Mouse (Mus musculus) CD4-positive helper T cell, adult 2 months (primary cell): ENCODE data around the gene Slc2a9.

ENCODE experiments used
- DNase-seq: peaks from one replicate; pipeline ENCODE4 v3.0.0-alpha.2; 2012; ENCODE audit warnings: low read depth, missing footprints, low spot score

Slc2a9 gene

DNA sequence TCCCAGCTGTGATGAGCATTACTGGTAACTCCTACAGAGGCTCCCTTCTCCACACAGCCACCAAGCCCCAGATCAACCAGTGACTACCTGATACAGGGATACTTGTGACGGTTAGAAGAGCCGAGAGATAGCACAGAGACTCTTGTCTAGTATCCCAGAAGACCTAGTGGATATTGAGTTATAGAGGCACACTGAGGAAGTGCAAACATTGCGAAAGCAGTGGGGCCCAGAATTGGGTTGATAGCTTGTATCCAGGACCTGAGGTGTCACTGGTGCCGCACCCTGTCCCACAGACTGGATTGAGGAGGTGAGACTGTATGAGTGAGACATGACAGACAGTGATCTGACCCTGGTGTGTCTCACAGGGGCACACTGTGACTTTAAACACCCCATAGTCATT, at the start of gene Slc2a9:
Gene Slc2a9, minus strand, starts transcription at position 152 of the 400 bp plus-strand sequence.
- DNase-seq, result no peak

- DNase-seq, result no peak
These were observed 49.7 kb upstream of the Slc2a9 start for GRCm38 (mm10) chr5:38552615-38553014.

DNA sequence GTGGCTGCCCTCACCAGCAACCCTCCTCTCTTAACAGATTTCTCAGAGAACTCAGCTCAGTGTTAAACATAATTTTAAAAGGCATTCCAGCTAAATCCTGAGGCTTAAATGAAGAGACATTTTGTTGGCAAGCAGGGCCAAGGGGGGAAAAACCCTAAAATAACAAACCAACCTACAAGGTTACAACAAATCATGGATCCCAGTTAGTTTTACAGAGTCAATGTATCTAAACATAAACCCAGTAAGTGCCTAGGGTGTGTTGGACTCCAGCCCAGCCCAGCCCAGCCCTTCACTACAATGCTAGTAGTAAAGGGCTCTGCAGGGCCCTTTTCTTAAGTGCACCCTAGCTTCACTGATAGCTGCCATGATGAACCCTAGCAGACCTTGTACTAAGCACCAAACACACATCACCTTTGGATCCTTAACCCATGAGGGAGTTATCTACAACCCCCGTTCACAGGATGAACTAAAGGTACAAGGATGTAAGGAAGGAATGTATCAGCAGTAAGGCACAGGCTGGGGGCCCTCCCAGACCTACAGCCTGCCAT, 47.4 kb upstream of the Slc2a9 start:
- no peak for DNase-seq

DNA sequence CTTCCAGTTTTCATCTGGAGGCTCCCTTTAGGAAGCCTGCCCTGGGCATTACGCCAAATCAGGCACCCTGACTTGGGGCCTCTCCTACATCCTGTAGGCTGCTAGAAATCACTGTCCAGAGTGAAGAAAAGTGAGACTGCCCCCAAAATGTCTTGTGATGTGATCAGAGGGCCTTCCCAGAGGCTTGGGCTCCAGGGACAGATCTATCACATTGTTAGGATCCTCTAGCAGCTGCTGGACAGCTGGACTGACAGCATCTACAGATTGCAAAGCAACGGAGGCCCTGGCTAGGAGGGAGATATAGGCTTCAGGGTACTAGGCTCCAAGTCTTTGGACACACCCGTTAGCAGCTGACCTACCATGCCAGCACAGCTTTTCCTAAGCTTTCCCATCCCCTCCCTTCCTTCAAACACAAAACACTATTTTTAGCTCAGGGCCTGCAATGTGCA, 46.5 kb upstream of the Slc2a9 start:
- no peak for DNase-seq

- no peak for DNase-seq
These were observed 44.4 kb upstream of the Slc2a9 start for GRCm38 (mm10) chr5:38547375-38547774.

- DNase-seq, result no peak
These were observed 41.8 kb upstream of the Slc2a9 start for GRCm38 (mm10) chr5:38544423-38545415.

GRCm38 (mm10) chr5:38543496-38544217, 40.7 kb upstream of the Slc2a9 start:
- DNase-seq, result no peak

DNA sequence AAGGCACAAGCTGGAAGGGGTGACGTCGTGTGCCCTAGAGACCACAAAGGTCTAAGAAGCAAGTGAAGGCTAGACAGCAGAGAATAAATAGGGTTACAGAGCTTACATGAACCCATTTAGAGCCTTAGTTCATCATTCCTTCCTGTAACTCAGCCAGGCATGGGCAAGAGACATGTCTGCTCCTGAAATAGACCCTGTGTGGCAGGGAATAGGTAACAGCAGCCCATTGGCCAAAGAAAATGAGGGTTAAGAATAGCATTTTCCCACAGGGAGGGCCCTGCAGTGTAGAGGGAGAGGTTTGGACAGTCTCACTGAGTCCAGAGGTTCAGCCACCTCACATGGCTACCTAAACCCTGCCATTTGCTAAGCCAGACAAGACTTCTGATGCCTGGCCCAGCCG, 38.8 kb upstream of the Slc2a9 start:
- no peak for DNase-seq

DNA sequence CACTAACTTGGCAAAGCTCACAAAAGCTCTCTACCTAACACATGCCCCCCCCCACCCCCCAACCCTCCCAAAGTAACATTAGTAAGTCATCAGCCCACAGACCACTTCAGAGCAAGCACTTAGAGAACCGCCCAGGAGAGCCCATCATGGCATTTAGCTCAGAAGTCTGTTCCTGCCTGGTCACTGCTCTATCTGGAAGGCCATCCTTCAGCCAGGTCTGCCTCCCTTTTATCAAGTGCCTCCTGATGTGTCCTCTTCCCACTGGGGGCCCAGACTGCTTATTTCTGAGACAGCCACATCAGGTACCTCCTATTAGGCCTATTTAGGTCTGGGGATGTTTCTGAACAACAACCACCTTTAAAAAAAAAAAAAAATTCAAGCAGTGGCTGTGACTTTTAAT, 38.0 kb upstream of the Slc2a9 start:
- no peak for DNase-seq

DNA sequence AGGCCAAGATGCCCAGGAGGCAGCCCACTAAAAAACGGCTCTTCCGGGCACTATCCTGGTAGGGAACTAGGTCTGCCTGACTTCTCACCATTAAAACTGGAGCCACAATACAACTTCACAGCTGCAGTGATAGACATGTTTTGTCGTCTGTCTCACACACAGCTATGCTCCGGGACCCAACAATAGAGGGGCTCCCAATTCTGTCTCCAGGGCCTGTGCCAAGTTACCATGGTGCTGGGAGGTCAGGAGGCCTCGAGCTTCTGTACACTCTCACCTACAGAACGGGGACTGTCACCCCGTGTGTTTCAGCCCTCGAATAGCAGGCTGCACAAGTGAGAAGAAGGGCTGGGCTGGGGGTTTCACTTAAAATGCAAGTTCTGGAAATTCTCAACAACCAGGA, 35.6 kb upstream of the Slc2a9 start:
- no peak for DNase-seq

- no peak for DNase-seq
These were observed 34.9 kb upstream of the Slc2a9 start for GRCm38 (mm10) chr5:38537845-38538244.

DNA sequence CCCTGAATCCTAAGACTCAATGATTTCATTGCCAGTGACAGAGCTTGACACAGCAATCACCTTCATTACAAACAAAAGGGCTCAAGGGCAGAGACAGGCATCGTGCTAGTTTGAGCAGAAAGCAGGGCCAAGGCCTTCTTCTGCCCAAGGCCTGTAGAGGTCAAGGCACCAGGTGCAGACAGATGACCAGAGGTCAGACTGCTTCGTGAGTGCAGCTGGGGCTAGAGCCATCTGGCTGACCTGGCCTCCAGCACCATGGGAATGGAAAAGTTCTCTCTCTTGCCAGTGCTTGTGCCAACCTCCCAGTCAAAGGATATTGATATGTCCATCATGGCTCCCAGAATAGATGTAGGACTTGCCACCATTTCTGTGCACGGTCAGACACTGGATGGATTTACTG, 33.9 kb upstream of the Slc2a9 start:
- no peak for DNase-seq

GRCm38 (mm10) chr5:38532084-38532483, 29.1 kb upstream of the Slc2a9 start:
- DNase-seq, result no peak

GRCm38 (mm10) chr5:38529724-38530428, 26.9 kb upstream of the Slc2a9 start:
- DNase-seq, result peak; percentile 6

DNA sequence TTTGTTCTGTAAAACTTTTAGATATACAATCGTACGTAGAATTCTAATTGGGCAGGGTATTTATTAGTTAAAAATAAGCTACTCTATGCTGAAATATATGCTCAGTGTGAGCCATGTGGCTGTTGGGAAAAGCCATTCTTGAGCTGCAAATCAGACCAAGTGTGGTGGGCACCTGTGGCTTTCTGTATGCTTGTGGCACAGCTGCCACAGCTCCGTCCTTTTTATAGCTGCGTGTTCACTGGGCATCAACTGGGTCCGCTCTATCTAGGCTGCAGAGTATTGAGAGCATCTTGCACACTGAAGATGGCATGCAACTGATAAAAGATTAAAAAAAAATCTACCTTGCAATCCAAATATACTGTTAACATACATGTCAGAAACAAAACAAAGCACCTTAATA, 20.0 kb upstream of the Slc2a9 start:
- no peak for DNase-seq

DNA sequence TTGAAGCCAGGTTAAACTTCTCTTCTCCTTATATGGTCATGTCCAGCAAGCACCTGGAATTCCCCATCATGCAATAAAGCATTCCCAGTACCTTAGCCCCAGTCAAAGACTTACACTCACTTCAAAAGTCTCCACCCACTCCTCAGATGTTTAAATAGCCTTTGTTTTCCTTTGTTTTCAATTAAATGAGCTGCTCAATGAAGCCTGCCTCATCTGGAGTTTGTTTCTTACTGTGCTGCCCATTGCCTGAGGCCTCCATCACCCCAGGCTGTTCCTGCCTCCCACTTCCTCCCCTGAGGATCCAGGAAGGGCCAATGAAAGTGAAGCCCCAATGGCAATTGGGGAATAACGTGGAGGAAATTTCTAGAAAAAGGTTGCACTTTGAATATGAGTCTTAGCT, 17.9 kb upstream of the Slc2a9 start:
- DNase-seq, result no peak

GRCm38 (mm10) chr5:38516267-38516666, 13.3 kb upstream of the Slc2a9 start:
- DNase-seq, result peak; percentile 50

DNA sequence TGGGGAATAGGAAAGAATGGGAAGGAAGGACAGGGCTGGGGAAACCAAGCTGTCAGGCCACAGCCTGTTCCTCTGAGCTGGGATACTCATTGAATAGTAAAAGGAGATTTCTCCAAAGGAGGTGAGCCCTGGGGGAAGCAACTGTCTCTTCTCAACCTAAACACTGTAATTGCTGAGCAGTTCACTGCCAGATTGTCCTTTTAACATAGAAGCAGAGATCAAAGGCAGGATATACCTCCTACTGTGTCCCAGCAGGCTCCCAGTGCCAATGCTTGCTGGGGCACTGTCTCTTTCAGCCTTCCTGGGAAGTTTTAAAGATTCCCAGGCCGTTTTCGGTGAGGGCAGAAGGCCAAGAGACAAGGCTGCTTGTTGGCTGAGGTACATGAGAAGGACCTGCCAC, 10.0 kb upstream of the Slc2a9 start:
- DNase-seq, result no peak

- no peak for DNase-seq
These were observed 6.6 kb upstream of the Slc2a9 start for GRCm38 (mm10) chr5:38509568-38509967.

GRCm38 (mm10) chr5:38505435-38505765, 2.5 kb upstream of the Slc2a9 start:
- DNase-seq, result no peak

DNA sequence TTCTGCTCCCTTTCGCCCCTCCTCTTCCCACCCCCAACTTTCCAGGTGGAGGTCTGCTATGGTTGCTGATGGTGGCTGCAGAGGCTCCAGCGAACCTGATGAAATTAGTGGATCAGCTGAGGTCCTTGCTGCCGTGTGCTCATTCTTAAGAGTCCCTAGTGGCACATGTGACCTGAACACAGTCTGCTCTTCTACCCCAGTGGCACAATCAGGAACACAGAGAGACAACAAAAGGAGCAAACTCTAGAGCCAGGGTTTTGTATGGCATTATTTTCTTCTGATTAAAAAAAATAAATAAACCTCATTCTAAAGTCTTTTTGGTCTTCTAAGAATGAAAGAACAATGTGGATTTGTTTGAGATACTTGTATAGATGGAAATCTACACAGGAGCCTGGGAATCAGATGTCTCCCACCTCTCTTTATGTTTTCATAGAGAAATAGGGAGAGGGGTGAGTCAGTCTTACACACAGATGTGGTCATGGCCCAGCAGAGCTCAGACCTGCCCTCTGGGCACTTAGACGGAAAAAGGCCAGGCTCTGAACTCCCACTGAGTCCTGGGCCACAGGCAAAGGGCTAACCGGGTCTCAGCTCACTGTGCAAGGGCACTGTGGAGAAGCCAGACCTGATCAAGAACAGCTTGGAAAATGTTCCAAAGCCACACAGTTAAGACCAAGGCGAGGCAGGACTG, 1.9 kb upstream of the Slc2a9 start:
- no peak for DNase-seq
